ENCODE assay signal across 7 mouse cellular contexts in genomic region chr19:61199836-61200235, GRCm38 (mm10). TPM values are rescaled to one million over a fixed set of nuclear protein-coding genes. Genes with fewer than 3 reads are reported as not detected.
DNase-seq lines count a peak whose midpoint lies in the region; ATAC-seq lines count a peak whose summit lies in the region.

No protein-coding gene starts in this region.

- no peak overlapping the region for H3K4me2 ChIP-seq in kidney, embryonic 14.5 days (replicated peaks; ENCODE audit: low read depth, low read length)
- H3K4me2 ChIP-seq in liver, embryonic 13.5 days = no peak overlapping the region

- 30% methylated on average over 10 of the region's 10 CpGs for WGBS in kidney, embryonic 14.5 days
- 11% methylated on average over 10 of the region's 10 CpGs for WGBS in liver, embryonic 13.5 days (ENCODE audit: insufficient replicate concordance)

- no peak for ATAC-seq in kidney, embryonic 14.5 days (ENCODE audit: low FRiP score, low TSS enrichment)
- no peak for ATAC-seq in liver, embryonic 13.5 days (ENCODE audit: low read depth)

- no peak overlapping the region for H3K9ac ChIP-seq in kidney, embryonic 14.5 days (ENCODE audit: low read depth, low read length)
- no peak overlapping the region for H3K9ac ChIP-seq in liver, embryonic 13.5 days

- H3K9me3 ChIP-seq in kidney, embryonic 14.5 days (ENCODE audit: control insufficient read depth, low read length) = no peaks in the 10 kb centered on the region
- no peaks in the 10 kb centered on the region for H3K9me3 ChIP-seq in liver, embryonic 13.5 days (replicated peaks)

- H3K27me3 ChIP-seq in kidney, embryonic 14.5 days (ENCODE audit: control insufficient read depth, insufficient read depth, low read length) = no peaks in the 10 kb centered on the region
- H3K27me3 ChIP-seq in liver, embryonic 13.5 days = no peaks in the 10 kb centered on the region

- H3K27ac ChIP-seq in kidney, embryonic 14.5 days (ENCODE audit: low read depth, low read length) = no peak overlapping the region
- H3K27ac ChIP-seq in liver, embryonic 13.5 days = no peak overlapping the region

- DNase-seq in kidney, adult 11 months = peak; percentile 17
- DNase-seq in 3T3-L1 (ENCODE audit: low read depth, low spot score) (peak; percentile 46), A20 (ENCODE audit: low read depth, low spot score) (peak; percentile 70)
- DNase-seq in embryo, embryonic 10 days (ENCODE audit: low spot score) = peak; percentile 5
- DNase-seq in liver, embryonic 13.5 days = peak; percentile 24
- DNase-seq in thymus, postnatal 25 days = peak; percentile 48

- H3K4me1 ChIP-seq in kidney, embryonic 14.5 days (ENCODE audit: control insufficient read depth, insufficient read depth, low read length) = no peaks in the 10 kb centered on the region
- H3K4me1 ChIP-seq in liver, embryonic 13.5 days (replicated peaks) = no peaks in the 10 kb centered on the region

- no peaks in the 10 kb centered on the region for H3K36me3 ChIP-seq in kidney, embryonic 14.5 days (ENCODE audit: control insufficient read depth, insufficient read depth, low read length)
- H3K36me3 ChIP-seq in liver, embryonic 13.5 days = no peaks in the 10 kb centered on the region

- H3K4me3 ChIP-seq in kidney, embryonic 14.5 days (ENCODE audit: low read length) = no peak overlapping the region
- H3K4me3 ChIP-seq in liver, embryonic 13.5 days (replicated peaks) = no peak overlapping the region

RNA-seq across cellular contexts. Expression of gene Gm6020, which starts 16.1 kb away (rescaled TPM):
- polyA plus RNA-seq in kidney, embryonic 14.5 days (2014; fragmentation: Nextera tagmentation; extraction: Ambion mirVana) = not detected in 2 replicates
- not detected in 2 replicates for polyA plus RNA-seq in liver, embryonic 13.5 days (2015; fragmentation: Nextera tagmentation; extraction: Ambion mirVana)

RNA-seq across cellular contexts. Expression of gene Gm7102, which starts 23.7 kb away (rescaled TPM):
- 0.23 and 0.28 TPM in 2 replicates for polyA plus RNA-seq in kidney, embryonic 14.5 days (2014; fragmentation: Nextera tagmentation; extraction: Ambion mirVana)
- polyA plus RNA-seq in liver, embryonic 13.5 days (2015; fragmentation: Nextera tagmentation; extraction: Ambion mirVana) = 0.13 TPM in 1 of 2 replicates, not detected in the other

RNA-seq across cellular contexts. Expression of gene Csf2ra, which starts 28.4 kb away (rescaled TPM):
- 32.9 and 36.8 TPM in 2 replicates for polyA plus RNA-seq in kidney, embryonic 14.5 days (2014; fragmentation: Nextera tagmentation; extraction: Ambion mirVana)
- polyA plus RNA-seq in liver, embryonic 13.5 days (2015; fragmentation: Nextera tagmentation; extraction: Ambion mirVana) = 9.1 and 9.9 TPM in 2 replicates

RNA-seq across cellular contexts. Expression of gene Zfp950, which starts 59.2 kb away (rescaled TPM):
- 41.7 and 54.0 TPM in 2 replicates for polyA plus RNA-seq in kidney, embryonic 14.5 days (2014; fragmentation: Nextera tagmentation; extraction: Ambion mirVana)
- polyA plus RNA-seq in liver, embryonic 13.5 days (2015; fragmentation: Nextera tagmentation; extraction: Ambion mirVana) = 13.5 TPM in 2 replicates

Comparison
In these comparisons a context has a peak if more than half of its experiments do, and no peak if none do; other contexts are left out.
1. DNase-seq: peak in every context shown above with its lines; median percentile 70 in A20; 48 in thymus, postnatal 25 days; 46 in 3T3-L1; 24 in liver, embryonic 13.5 days; 17 in kidney, adult 11 months; 5 in embryo, embryonic 10 days.